Comparison of ENCODE assay signal across 8 mouse cellular contexts in genomic region chr2:21917804-21918690, GRCm38 (mm10).
DNase-seq lines count a peak whose midpoint lies in the region; ATAC-seq and TF ChIP-seq lines count a peak whose summit lies in the region.

No protein-coding gene starts in this region.

- peak; percentile 54 for TF ChIP-seq RAD21 in MEL (IDR thresholded peaks at IDR 0.05; ENCODE audit: low read depth, low read length)

- intact Hi-C loops in heart, postnatal 25 days (cut with DNase I): no loop called here

- TF ChIP-seq POLR2A in MEL (IDR thresholded peaks at IDR 0.05; ENCODE audit: control insufficient read depth in 1 of 2, insufficient read depth in 1 of 2, low read depth in 1 of 2, low read length in 2 of 2, poor library complexity in 1 of 2): no peak

- no peak for TF ChIP-seq EP300 in MEL (IDR thresholded peaks at IDR 0.05; ENCODE audit: low read depth in 1 of 2, low read length in 2 of 2)

- no peaks in the 10 kb centered on the region for H3K36me3 ChIP-seq in MEL (ENCODE audit: control insufficient read depth in 1 of 2, insufficient read depth in 2 of 2, low read length in 2 of 2)
- H3K36me3 ChIP-seq in forebrain, embryonic 15.5 days: no peaks in the 10 kb centered on the region
- no peaks in the 10 kb centered on the region for H3K36me3 ChIP-seq in stomach, embryonic 14.5 days (ENCODE audit: control insufficient read depth, insufficient read depth, low read length)

- H3K9ac ChIP-seq in MEL (ENCODE audit: control insufficient read depth, low read depth, low read length, poor library complexity, severe bottlenecking): no peak overlapping the region
- H3K9ac ChIP-seq in forebrain, embryonic 15.5 days (replicated peaks): peak overlapping the region; percentile 59
- H3K9ac ChIP-seq in stomach, embryonic 14.5 days (replicated peaks; ENCODE audit: low read depth, low read length): no peak overlapping the region

- H3K27ac ChIP-seq in MEL (ENCODE audit: control insufficient read depth, low read depth, low read length): no peak overlapping the region
- peak overlapping the region; percentile 96 for H3K27ac ChIP-seq in forebrain, embryonic 15.5 days (replicated peaks)
- no peak overlapping the region for H3K27ac ChIP-seq in stomach, embryonic 14.5 days (ENCODE audit: low read length)

- no peaks in the 10 kb centered on the region for H3K27me3 ChIP-seq in MEL (ENCODE audit: control insufficient read depth in 1 of 2, insufficient read depth in 2 of 2, low read length in 2 of 2)
- H3K27me3 ChIP-seq in forebrain, embryonic 15.5 days: no peaks in the 10 kb centered on the region
- no peaks in the 10 kb centered on the region for H3K27me3 ChIP-seq in stomach, embryonic 14.5 days (ENCODE audit: control insufficient read depth, insufficient read depth, low read length)

- peak overlapping the region; percentile 55 for H3K4me2 ChIP-seq in forebrain, embryonic 15.5 days (replicated peaks)
- peak overlapping the region; percentile 48 for H3K4me2 ChIP-seq in stomach, embryonic 14.5 days (replicated peaks; ENCODE audit: low read depth, low read length)

- 1% methylated on average over 16 of the region's 16 CpGs for WGBS in forebrain, embryonic 15.5 days
- WGBS in stomach, embryonic 14.5 days: 23% methylated on average over 16 of the region's 16 CpGs

- no peaks in the 10 kb centered on the region for H3K9me3 ChIP-seq in MEL (replicated peaks; ENCODE audit: insufficient read depth, low read length)
- H3K9me3 ChIP-seq in forebrain, embryonic 15.5 days: no peaks in the 10 kb centered on the region
- no peaks in the 10 kb centered on the region for H3K9me3 ChIP-seq in stomach, embryonic 14.5 days (ENCODE audit: control insufficient read depth, low read depth, low read length)

- ATAC-seq in cerebellum, adult (ENCODE audit: insufficient number of reproducible peaks, low FRiP score, low TSS enrichment): peak; percentile 95
- ATAC-seq in forebrain, embryonic 15.5 days (replicated peaks): peak; percentile 93
- ATAC-seq in megakaryocyte progenitor cell, adult 5-6 weeks (replicated peaks; ENCODE audit: poor library complexity): peak; percentile 48; the same call in 1 of the 2 replicates
- ATAC-seq in stomach, embryonic 14.5 days (ENCODE audit: insufficient number of reproducible peaks, insufficient read depth, low FRiP score, low read depth): peak; percentile 63; the same call in 1 of the 2 replicates

- H3K4me1 ChIP-seq in MEL (ENCODE audit: control insufficient read depth in 1 of 2, insufficient read depth in 2 of 2, low read length in 2 of 2): no peaks in the 10 kb centered on the region
- peaks cover 14% of the 10 kb centered on the region for H3K4me1 ChIP-seq in forebrain, embryonic 15.5 days
- H3K4me1 ChIP-seq in stomach, embryonic 14.5 days (ENCODE audit: control insufficient read depth, insufficient read depth, low read length): no peaks in the 10 kb centered on the region

- H3K79me2 ChIP-seq in MEL (ENCODE audit: control insufficient read depth, insufficient read depth, low read length, poor library complexity): no peaks in the 10 kb centered on the region

- peak in 2 of 3 experiments; percentile 2 to 49; a peak in 2 of 6 replicates for TF ChIP-seq CTCF in MEL (IDR thresholded peaks at IDR 0.05 in 2 of 3, conservative IDR thresholded peaks at IDR 0.05 in 1 of 3; ENCODE audit: control insufficient read depth in 1 of 3, insufficient read depth in 1 of 3, low read depth in 2 of 3, low read length in 3 of 3, poor library complexity in 1 of 3, severe bottlenecking in 1 of 3)

- H3K4me3 ChIP-seq in MEL (ENCODE audit: control insufficient read depth in 1 of 2, insufficient read depth in 1 of 2, low read depth in 2 of 2, low read length in 2 of 2): no peak overlapping the region
- peak overlapping the region; percentile 47 for H3K4me3 ChIP-seq in forebrain, embryonic 15.5 days
- H3K4me3 ChIP-seq in stomach, embryonic 14.5 days (ENCODE audit: low read depth, low read length): peak overlapping the region; percentile 18; the same call in 1 of the 2 replicates

- DNase-seq in MEL (ENCODE audit: low read depth, low spot score): peak; percentile 43
- DNase-seq in heart, postnatal 25 days (ENCODE audit: low spot score): peak; percentile 37
- DNase-seq in layer of hippocampus, postnatal 14 days (ENCODE audit: low spot score in 2 of 2): peak; percentile 81 to 91
- no peak for DNase-seq in spleen, adult 18-20 months

TF ChIP-seq in MEL, 35 proteins besides CTCF, POLR2A, EP300 and RAD21:
- TF ChIP-seq SMC3 (IDR thresholded peaks at IDR 0.05; ENCODE audit: low read depth, low read length): peak; percentile 29; the same call in 1 of the 2 replicates
- no peak for TF ChIP-seq GATA1 (IDR thresholded peaks at IDR 0.05; ENCODE audit: low read depth, low read length)
- TF ChIP-seq USF1 (IDR thresholded peaks at IDR 0.05; ENCODE audit: low read depth, low read length): no peak
- 0 out of 2 replicates have a peak, but pooled peaks have one; percentile 7 for TF ChIP-seq ZC3H11A (IDR thresholded peaks at IDR 0.05; ENCODE audit: low read depth, low read length)
- no peak for TF ChIP-seq MAZ (IDR thresholded peaks at IDR 0.05; ENCODE audit: low read depth, low read length)

Comparison
In these comparisons a context has a peak if more than half of its experiments do, and no peak if none do; other contexts are left out.
1. DNase-seq: peak in MEL (single experiment), heart, postnatal 25 days (single experiment) and layer of hippocampus, postnatal 14 days (2 of 2); none in spleen, adult 18-20 months (0 of 2).
2. H3K4me3 ChIP-seq: peak in forebrain, embryonic 15.5 days (single experiment) and stomach, embryonic 14.5 days (single experiment); none in MEL (0 of 2).
3. Peak in every context shown above with its lines, with median percentiles within 50 percentile points of each other: ATAC-seq.